Mouse (Mus musculus) bone marrow macrophage, adult 2 months (primary cell): ENCODE data around the gene Pum1.

Source experiments
- CTCF ChIP-seq: IDR thresholded peaks from 2 replicates; pipeline ENCODE4 v1.5.1; 2012; ENCODE audit warnings: low read depth, mild to moderate bottlenecking, low read length, moderate library complexity
- POLR2A ChIP-seq: IDR thresholded peaks from 2 replicates; pipeline ENCODE4 v1.6.1; 2012; ENCODE audit warnings: mild to moderate bottlenecking, low read depth, low read length, borderline replicate concordance

DNA sequence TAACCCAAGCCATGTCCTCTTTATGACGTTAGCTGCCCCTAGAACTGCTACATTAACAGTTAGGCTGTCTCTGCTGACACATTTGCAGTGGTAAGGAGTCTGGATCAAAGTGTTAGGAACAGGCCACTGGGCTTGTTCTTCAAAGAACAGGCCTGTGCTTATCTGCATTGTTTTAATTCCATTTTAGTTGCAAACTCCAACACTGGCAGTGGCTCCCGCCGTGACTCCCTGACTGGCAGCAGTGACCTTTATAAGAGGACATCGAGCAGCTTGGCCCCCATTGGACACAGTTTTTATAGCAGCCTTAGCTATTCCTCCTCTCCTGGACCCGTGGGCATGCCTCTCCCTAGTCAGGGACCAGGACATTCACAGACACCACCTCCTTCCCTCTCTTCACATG, 90.6 kb downstream of the Pum1 start:
- TF ChIP-seq CTCF (no peak), POLR2A (no peak)
